Mouse (Mus musculus) forebrain, embryonic 13.5 days (tissue): ENCODE measurements around the gene Lrpap1. TPM values are rescaled to one million over a fixed set of nuclear protein-coding genes. Genes with fewer than 3 reads are reported as not detected.

Source experiments
- ATAC-seq: fragments of 200-750 bp; cut with Nextera tagmentation; 2 replicates; pipeline ENCODE4 v1.8.0; 2017
- H3K27ac ChIP-seq: fragments of 300-500 bp; sonication (generic); 2 replicates; pipeline ENCODE4 v1.5.1; 2015; ENCODE audit warnings: inconsistent platforms, mild to moderate bottlenecking, moderate library complexity
- H3K27me3 ChIP-seq: fragments of 300-500 bp; sonication (generic); 2 replicates; pipeline ENCODE4 v1.6.1; 2015; ENCODE audit warnings: mild to moderate bottlenecking, inconsistent platforms
- H3K36me3 ChIP-seq: fragments of 300-500 bp; sonication (generic); 2 replicates; pipeline ENCODE4 v1.6.1; 2015; ENCODE audit warnings: mild to moderate bottlenecking, inconsistent platforms; ENCODE audit not compliant: poor library complexity, severe bottlenecking
- H3K4me1 ChIP-seq: fragments of 300-500 bp; sonication (generic); 2 replicates; pipeline ENCODE4 v1.6.1; 2015; ENCODE audit warnings: inconsistent platforms
- H3K4me2 ChIP-seq: fragments of 300-500 bp; sonication (generic); 2 replicates; pipeline ENCODE4 v1.6.1; 2015; ENCODE audit warnings: inconsistent platforms, mild to moderate bottlenecking, moderate library complexity
- H3K4me3 ChIP-seq: fragments of 300-500 bp; sonication (generic); 2 replicates; pipeline ENCODE4 v1.5.1; 2015; ENCODE audit warnings: mild to moderate bottlenecking, inconsistent platforms
- H3K9ac ChIP-seq: fragments of 300-500 bp; sonication (generic); 2 replicates; pipeline ENCODE4 v1.6.1; 2015; ENCODE audit warnings: mild to moderate bottlenecking, inconsistent platforms
- H3K9me3 ChIP-seq: fragments of 300-500 bp; sonication (generic); replicated peaks from 2 replicates; pipeline ENCODE4 v1.6.1; 2016; ENCODE audit warnings: inconsistent platforms
- WGBS: fragments of 180-500 bp; shearing (Covaris S2); methylation state at CpG from one replicate; pipeline ENCODE4 v1.1.7; 2015; 5-methylcytosine and 5-hydroxymethylcytosine counted together
- polyA plus RNA-seq: library from polyadenylated mRNA; unstranded; fragments of >200 nt; fragmentation: Nextera tagmentation; extraction: Ambion mirVana; gene quantifications from 2 replicates; pipeline ENCODE4 v1.2.1, GENCODE M21; 2015

Lrpap1 gene
- polyA plus RNA-seq, 1 experiment from 2014 or later, result 104 TPM

DNA sequence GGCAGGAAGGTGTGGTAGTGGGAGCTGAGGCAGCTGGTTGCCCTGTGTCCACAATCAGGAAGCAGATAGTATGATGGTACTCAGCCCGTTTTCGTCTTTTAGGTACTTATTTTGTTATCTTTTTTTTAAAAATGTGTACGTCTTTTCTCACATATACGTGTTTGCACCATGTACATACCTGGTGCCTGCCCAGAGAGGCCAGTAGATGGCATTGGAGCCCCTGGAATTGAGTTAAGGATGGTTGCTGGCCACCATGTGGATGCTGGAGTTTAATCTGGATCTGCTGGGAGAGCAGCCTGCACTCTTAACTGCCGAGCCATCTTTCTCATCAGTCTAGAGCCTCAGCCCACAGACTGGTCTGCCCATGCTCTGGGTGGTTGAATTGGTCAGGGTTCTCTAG lies 55.0 kb downstream of the Lrpap1 start:
- WGBS, result 79% methylated on average over 5 of the region's 5 CpGs
- Histone ChIP-seq H3K9ac (no peak overlapping the region), H3K9me3 (no peaks in the 10 kb centered on the region), H3K4me3 (no peak overlapping the region), H3K4me2 (no peak overlapping the region), H3K4me1 (peaks cover 5% of the 10 kb centered on the region; the same call in 1 of the 2 replicates), H3K36me3 (no peaks in the 10 kb centered on the region), H3K27me3 (peaks cover 1% of the 10 kb centered on the region), H3K27ac (no peak overlapping the region)
- no peak for ATAC-seq

DNA sequence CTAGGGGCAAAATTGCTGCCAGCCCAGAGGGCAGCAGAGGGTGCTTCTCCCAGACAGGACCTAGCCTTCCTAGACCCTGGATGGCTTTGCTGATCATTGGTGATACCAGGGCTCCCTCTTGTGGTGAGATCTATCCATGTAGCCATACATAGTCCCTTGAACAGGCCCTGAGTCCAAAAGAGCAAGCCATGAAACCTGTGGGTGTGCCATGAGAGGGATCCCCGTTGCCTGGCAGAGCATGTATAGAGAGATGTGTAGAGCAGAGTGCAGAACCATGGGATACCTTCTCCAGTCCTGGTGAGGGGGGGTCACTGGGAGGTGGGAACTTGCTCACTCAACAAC lies 62.5 kb downstream of the Lrpap1 start:
- H3K4me1 ChIP-seq, result no peaks in the 10 kb centered on the region
- H3K4me2 ChIP-seq, result no peak overlapping the region
- H3K9ac ChIP-seq, result no peak overlapping the region
- peak; percentile 86 for ATAC-seq
- no peaks in the 10 kb centered on the region for H3K36me3 ChIP-seq
- H3K9me3 ChIP-seq, result no peaks in the 10 kb centered on the region
- no peaks in the 10 kb centered on the region for H3K27me3 ChIP-seq
- H3K4me3 ChIP-seq, result no peak overlapping the region
- 27% methylated on average over 1 of the region's 1 CpGs for WGBS
- H3K27ac ChIP-seq, result no peak overlapping the region

DNA sequence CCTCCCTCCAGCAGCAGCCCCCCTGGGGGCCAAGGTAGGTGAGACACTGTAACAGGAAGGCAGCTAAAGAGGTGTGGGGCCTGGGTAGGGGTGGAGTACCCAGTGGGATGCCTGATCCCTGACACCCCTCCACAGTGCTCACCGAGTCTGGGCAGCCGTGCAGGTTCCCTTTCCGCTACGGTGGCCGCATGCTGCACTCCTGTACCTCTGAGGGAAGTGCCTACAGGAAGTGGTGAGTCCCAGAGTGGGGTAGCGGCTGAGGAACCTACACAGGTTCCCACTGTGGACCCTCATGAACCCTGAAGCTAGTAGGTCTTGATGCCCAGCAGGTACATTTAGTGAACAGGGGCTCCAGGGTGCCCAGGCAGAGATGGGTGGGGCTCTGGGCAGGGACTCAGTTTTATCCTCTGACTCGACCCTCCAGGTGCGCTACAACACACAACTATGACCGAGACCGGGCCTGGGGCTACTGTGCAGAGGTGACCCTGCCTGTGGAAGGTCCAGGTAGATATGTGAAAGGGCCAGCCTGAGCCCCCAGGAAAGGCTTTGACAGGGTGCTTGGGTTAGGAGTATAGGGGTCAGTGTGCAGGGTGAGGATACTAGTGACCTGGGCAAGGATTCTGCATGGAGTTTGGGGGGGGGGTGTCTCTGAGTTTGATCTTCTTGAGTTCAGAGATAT lies 63.0 kb downstream of the Lrpap1 start:
- no peak overlapping the region for H3K4me3 ChIP-seq
- H3K27ac ChIP-seq, result no peak overlapping the region
- no peak overlapping the region for H3K4me2 ChIP-seq
- ATAC-seq, result peak; percentile 22
- WGBS, result 83% methylated on average over 10 of the region's 10 CpGs
- no peaks in the 10 kb centered on the region for H3K4me1 ChIP-seq
- no peak overlapping the region for H3K9ac ChIP-seq
- H3K9me3 ChIP-seq, result no peaks in the 10 kb centered on the region
- H3K36me3 ChIP-seq, result no peaks in the 10 kb centered on the region
- no peaks in the 10 kb centered on the region for H3K27me3 ChIP-seq

Other genes starting within 250 kb of the Lrpap1 start
- gene Msantd1, start 197.8 kb downstream of the Lrpap1 start, polyA plus RNA-seq, result 2.2 and 3.9 TPM in 2 replicates
- 64.7 and 71.2 TPM in 2 replicates for gene Rgs12, start 156.3 kb downstream of the Lrpap1 start, polyA plus RNA-seq
- 0.57 and 0.72 TPM in 2 replicates for gene Hgfac, start 64.3 kb downstream of the Lrpap1 start, polyA plus RNA-seq
- gene Dok7, start 49.0 kb downstream of the Lrpap1 start, polyA plus RNA-seq, result 1.9 and 2.6 TPM in 2 replicates
- gene Adra2c, start 172.6 kb upstream of the Lrpap1 start, polyA plus RNA-seq, result 0.19 and 0.21 TPM in 2 replicates